Mouse (Mus musculus): Measurements from ENCODE around the gene Sh3bgrl. TPM values are rescaled to one million over a fixed set of nuclear protein-coding genes. Genes with fewer than 3 reads are reported as not detected.
A peak's percentile ranks its signal among the peaks of the same experiment; 100 is the strongest.

Gene Sh3bgrl
- polyA plus RNA-seq, 1 experiment from 2014 or later = 92.0 TPM

- Histone ChIP-seq H3K9me3 (replicated peaks) (no peaks in the 10 kb centered on the region), H3K4me3 (no peak overlapping the region), H3K9ac (no peak overlapping the region), H3K4me2 (no peak overlapping the region), H3K36me3 (no peaks in the 10 kb centered on the region), H3K27me3 (replicated peaks) (no peaks in the 10 kb centered on the region), H3K27ac (ENCODE audit: poor library complexity, severe bottlenecking) (no peak overlapping the region), H3K4me1 (replicated peaks) (no peaks in the 10 kb centered on the region)
- ATAC-seq (ENCODE audit: insufficient number of reproducible peaks, low FRiP score) = no peak
- WGBS = 64% methylated on average over 2 of the region's 2 CpGs
Observed at GRCm38 (mm10) chrX:109133500-109133899, 38.3 kb downstream of the Sh3bgrl start.

GRCm38 (mm10) chrX:109136306-109136705 is 41.1 kb downstream of the Sh3bgrl start:
- Histone ChIP-seq H3K9me3 (replicated peaks) (no peaks in the 10 kb centered on the region), H3K27ac (ENCODE audit: poor library complexity, severe bottlenecking) (no peak overlapping the region), H3K27me3 (replicated peaks) (no peaks in the 10 kb centered on the region), H3K36me3 (no peaks in the 10 kb centered on the region), H3K4me3 (no peak overlapping the region), H3K4me1 (replicated peaks) (no peaks in the 10 kb centered on the region), H3K4me2 (no peak overlapping the region), H3K9ac (no peak overlapping the region)
- ATAC-seq (ENCODE audit: insufficient number of reproducible peaks, low FRiP score) = no peak

- no peak overlapping the region for H3K4me2 ChIP-seq
- ATAC-seq (ENCODE audit: insufficient number of reproducible peaks, low FRiP score) = no peak
- no peak overlapping the region for H3K9ac ChIP-seq
- H3K27me3 ChIP-seq (replicated peaks) = no peaks in the 10 kb centered on the region
- WGBS = 70% methylated on average over 2 of the region's 2 CpGs
- H3K4me3 ChIP-seq = no peak overlapping the region
- H3K36me3 ChIP-seq = no peaks in the 10 kb centered on the region
- H3K9me3 ChIP-seq (replicated peaks) = no peaks in the 10 kb centered on the region
- H3K27ac ChIP-seq (ENCODE audit: poor library complexity, severe bottlenecking) = no peak overlapping the region
- no peaks in the 10 kb centered on the region for H3K4me1 ChIP-seq (replicated peaks)
Observed at GRCm38 (mm10) chrX:109136820-109137219, 41.7 kb downstream of the Sh3bgrl start.

- Histone ChIP-seq H3K4me3 (no peak overlapping the region), H3K36me3 (no peaks in the 10 kb centered on the region), H3K4me1 (replicated peaks) (no peaks in the 10 kb centered on the region), H3K9ac (no peak overlapping the region), H3K27ac (ENCODE audit: poor library complexity, severe bottlenecking) (no peak overlapping the region), H3K27me3 (replicated peaks) (no peaks in the 10 kb centered on the region), H3K9me3 (replicated peaks) (no peaks in the 10 kb centered on the region), H3K4me2 (no peak overlapping the region)
- no peak for ATAC-seq (ENCODE audit: insufficient number of reproducible peaks, low FRiP score)
- WGBS = 65% methylated on average over 2 of the region's 2 CpGs
Observed at GRCm38 (mm10) chrX:109137295-109137694, 42.1 kb downstream of the Sh3bgrl start.

- Histone ChIP-seq H3K27ac (ENCODE audit: poor library complexity, severe bottlenecking) (no peak overlapping the region), H3K4me1 (replicated peaks) (no peaks in the 10 kb centered on the region)
Observed at GRCm38 (mm10) chrX:109141337-109141870, 46.2 kb downstream of the Sh3bgrl start.

GRCm38 (mm10) chrX:109142281-109142680 is 47.1 kb downstream of the Sh3bgrl start:
- no peak overlapping the region for H3K4me3 ChIP-seq
- no peak overlapping the region for H3K4me2 ChIP-seq
- H3K36me3 ChIP-seq = no peaks in the 10 kb centered on the region
- no peak overlapping the region for H3K27ac ChIP-seq (ENCODE audit: poor library complexity, severe bottlenecking)
- no peak overlapping the region for H3K9ac ChIP-seq
- no peaks in the 10 kb centered on the region for H3K27me3 ChIP-seq (replicated peaks)
- no peaks in the 10 kb centered on the region for H3K9me3 ChIP-seq (replicated peaks)
- 52% methylated on average over 4 of the region's 4 CpGs for WGBS
- ATAC-seq (ENCODE audit: insufficient number of reproducible peaks, low FRiP score) = no peak
- H3K4me1 ChIP-seq (replicated peaks) = no peaks in the 10 kb centered on the region

More at GRCm38 (mm10) chrX:109141337-109141870, 46.2 kb downstream of the Sh3bgrl start:
- Histone ChIP-seq H3K27me3 (replicated peaks) (no peaks in the 10 kb centered on the region), H3K4me2 (no peak overlapping the region), H3K4me3 (no peak overlapping the region), H3K9me3 (replicated peaks) (no peaks in the 10 kb centered on the region), H3K9ac (no peak overlapping the region), H3K36me3 (no peaks in the 10 kb centered on the region)
- no peak for ATAC-seq (ENCODE audit: insufficient number of reproducible peaks, low FRiP score)
- WGBS = 73% methylated on average over 1 of the region's 1 CpGs

- H3K9ac ChIP-seq = no peak overlapping the region
- no peaks in the 10 kb centered on the region for H3K9me3 ChIP-seq (replicated peaks)
- no peak for ATAC-seq (ENCODE audit: insufficient number of reproducible peaks, low FRiP score)
- H3K36me3 ChIP-seq = no peaks in the 10 kb centered on the region
- H3K4me1 ChIP-seq (replicated peaks) = no peaks in the 10 kb centered on the region
- no peak overlapping the region for H3K27ac ChIP-seq (ENCODE audit: poor library complexity, severe bottlenecking)
- no peak overlapping the region for H3K4me3 ChIP-seq
- no peak overlapping the region for H3K4me2 ChIP-seq
- no peaks in the 10 kb centered on the region for H3K27me3 ChIP-seq (replicated peaks)
- 84% methylated on average over 6 of the region's 6 CpGs for WGBS
Observed at GRCm38 (mm10) chrX:109145779-109146178, 50.6 kb downstream of the Sh3bgrl start.

- Histone ChIP-seq H3K9me3 (replicated peaks) (no peaks in the 10 kb centered on the region), H3K27me3 (replicated peaks) (no peaks in the 10 kb centered on the region), H3K4me1 (replicated peaks) (no peaks in the 10 kb centered on the region), H3K4me2 (no peak overlapping the region), H3K27ac (ENCODE audit: poor library complexity, severe bottlenecking) (no peak overlapping the region), H3K9ac (no peak overlapping the region), H3K4me3 (no peak overlapping the region), H3K36me3 (no peaks in the 10 kb centered on the region)
- no peak for ATAC-seq (ENCODE audit: insufficient number of reproducible peaks, low FRiP score)
- 80% methylated on average over 3 of the region's 3 CpGs for WGBS
Observed at GRCm38 (mm10) chrX:109147108-109147507, 51.9 kb downstream of the Sh3bgrl start.

- Histone ChIP-seq H3K27ac (ENCODE audit: poor library complexity, severe bottlenecking) (no peak overlapping the region), H3K4me1 (replicated peaks) (no peaks in the 10 kb centered on the region), H3K9ac (no peak overlapping the region), H3K27me3 (replicated peaks) (no peaks in the 10 kb centered on the region), H3K9me3 (replicated peaks) (no peaks in the 10 kb centered on the region), H3K4me3 (no peak overlapping the region), H3K36me3 (no peaks in the 10 kb centered on the region), H3K4me2 (no peak overlapping the region)
- WGBS = 88% methylated on average over 2 of the region's 2 CpGs
- ATAC-seq (ENCODE audit: insufficient number of reproducible peaks, low FRiP score) = no peak
Observed at GRCm38 (mm10) chrX:109151228-109151627, 56.1 kb downstream of the Sh3bgrl start.

GRCm38 (mm10) chrX:109160326-109160725 is 65.2 kb downstream of the Sh3bgrl start:
- no peak overlapping the region for H3K4me2 ChIP-seq
- no peaks in the 10 kb centered on the region for H3K9me3 ChIP-seq (replicated peaks)
- no peak overlapping the region for H3K27ac ChIP-seq (ENCODE audit: poor library complexity, severe bottlenecking)
- WGBS = 79% methylated on average over 1 of the region's 1 CpGs
- H3K27me3 ChIP-seq (replicated peaks) = no peaks in the 10 kb centered on the region
- H3K9ac ChIP-seq = no peak overlapping the region
- no peak for ATAC-seq (ENCODE audit: insufficient number of reproducible peaks, low FRiP score)
- H3K4me1 ChIP-seq (replicated peaks) = no peaks in the 10 kb centered on the region
- no peaks in the 10 kb centered on the region for H3K36me3 ChIP-seq
- H3K4me3 ChIP-seq = no peak overlapping the region

- no peak overlapping the region for H3K4me3 ChIP-seq
- H3K4me2 ChIP-seq = no peak overlapping the region
- H3K27me3 ChIP-seq (replicated peaks) = no peaks in the 10 kb centered on the region
- no peak for ATAC-seq (ENCODE audit: insufficient number of reproducible peaks, low FRiP score)
- H3K27ac ChIP-seq (ENCODE audit: poor library complexity, severe bottlenecking) = no peak overlapping the region
- H3K36me3 ChIP-seq = no peaks in the 10 kb centered on the region
- no peaks in the 10 kb centered on the region for H3K9me3 ChIP-seq (replicated peaks)
- no peak overlapping the region for H3K9ac ChIP-seq
- WGBS = 66% methylated on average over 4 of the region's 4 CpGs
- H3K4me1 ChIP-seq (replicated peaks) = no peaks in the 10 kb centered on the region
Observed at GRCm38 (mm10) chrX:109160901-109161300, 65.7 kb downstream of the Sh3bgrl start.

- H3K4me3 ChIP-seq = no peak overlapping the region
- H3K9ac ChIP-seq = no peak overlapping the region
- peak; percentile 33; the same call in 1 of the 2 replicates for ATAC-seq (ENCODE audit: insufficient number of reproducible peaks, low FRiP score)
- 69% methylated on average over 2 of the region's 2 CpGs for WGBS
- H3K9me3 ChIP-seq (replicated peaks) = no peaks in the 10 kb centered on the region
- H3K4me1 ChIP-seq (replicated peaks) = peaks cover 4% of the 10 kb centered on the region; the same call in 1 of the 2 replicates
- no peaks in the 10 kb centered on the region for H3K27me3 ChIP-seq (replicated peaks)
- H3K27ac ChIP-seq (ENCODE audit: poor library complexity, severe bottlenecking) = no peak overlapping the region
- H3K36me3 ChIP-seq = no peaks in the 10 kb centered on the region
- no peak overlapping the region for H3K4me2 ChIP-seq
Observed at GRCm38 (mm10) chrX:109175038-109175437, 79.9 kb downstream of the Sh3bgrl start.

Data from heart, embryonic 12.5 days (tissue).